Mouse (Mus musculus): Measurements from ENCODE around the gene Zfp598. TPM values are rescaled to one million over a fixed set of nuclear protein-coding genes. Genes with fewer than 3 reads are reported as not detected.

Gene Zfp598
- total and polyA plus RNA-seq, 3 experiments, result 22.1 to 54.0 (median 31.8) TPM

DNA sequence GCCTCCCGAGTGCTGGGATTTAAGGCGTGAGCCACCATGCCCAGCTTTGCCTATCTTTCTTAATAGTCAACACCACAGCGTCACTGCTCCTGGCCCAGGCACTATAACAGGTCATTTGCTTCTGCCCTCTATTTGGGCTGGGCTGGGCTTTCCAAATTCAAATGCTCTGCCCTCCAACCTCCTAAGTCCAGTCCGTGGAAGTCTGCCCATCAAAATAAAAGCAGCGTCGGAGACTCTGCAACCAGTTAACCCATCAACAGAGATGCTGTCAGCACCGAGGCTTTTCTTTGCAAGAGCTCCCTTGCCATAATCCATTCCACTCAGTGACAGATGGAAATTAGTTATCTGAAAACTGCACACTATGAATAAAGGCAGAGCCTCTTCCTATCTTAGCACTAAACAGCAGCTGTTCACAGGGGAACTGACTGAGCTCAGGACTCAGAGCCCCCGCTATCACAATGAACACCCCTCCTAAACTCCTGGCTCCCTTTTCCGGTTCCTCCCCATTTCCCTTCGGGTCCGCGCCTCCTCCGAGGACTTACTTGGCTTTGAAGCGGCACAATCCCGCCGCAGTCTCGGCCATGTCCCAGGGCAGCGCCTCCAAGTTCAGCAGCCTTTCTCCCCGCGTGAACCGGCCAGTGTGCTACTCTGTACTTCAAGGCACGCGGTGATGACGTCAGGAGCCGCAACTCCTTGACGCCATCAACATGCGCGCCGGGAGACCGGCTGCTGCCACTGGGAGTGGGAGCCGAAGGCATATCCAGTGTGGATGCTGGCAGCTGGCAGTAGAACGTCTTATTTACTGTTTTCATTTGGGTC lies 37.7 kb downstream of the Zfp598 start, which contains the start of gene Tbl3:
TSS of gene Tbl3 (minus strand) at position 679 of the 819 bp plus-strand sequence.
- TF ChIP-seq MAFK (IDR thresholded peaks at IDR 0.05; ENCODE audit: insufficient replicate concordance, low read length) (no peak), NELFE (IDR thresholded peaks at IDR 0.05; ENCODE audit: low read depth, low read length) (peak; percentile 89), MXI1 (IDR thresholded peaks at IDR 0.05; ENCODE audit: low read depth, low read length) (peak; percentile 99), MYC (IDR thresholded peaks at IDR 0.05; ENCODE audit: low read depth, low read length) (peak; percentile 90), SIN3A (IDR thresholded peaks at IDR 0.05; ENCODE audit: low read length) (peak; percentile 99), TCF12 (IDR thresholded peaks at IDR 0.05; ENCODE audit: low read depth, low read length) (peak; percentile 85), TBP (conservative IDR thresholded peaks at IDR 0.05; ENCODE audit: low read depth, low read length) (peak; percentile 73; the same call in 1 of the 2 replicates), JUND (conservative IDR thresholded peaks at IDR 0.05; ENCODE audit: low read depth, low read length) (0 out of 2 replicates have a peak, but pooled peaks have one; percentile 33), ETS1 (conservative IDR thresholded peaks at IDR 0.05; ENCODE audit: low read depth, low read length) (no peak; the same call in 1 of the 2 replicates), RAD21 (IDR thresholded peaks at IDR 0.05; ENCODE audit: low read depth, low read length) (no peak), MAZ (IDR thresholded peaks at IDR 0.05; ENCODE audit: low read depth, low read length) (no peak), USF1 (IDR thresholded peaks at IDR 0.05; ENCODE audit: low read depth, low read length) (no peak), E2F4 (IDR thresholded peaks at IDR 0.05; ENCODE audit: insufficient replicate concordance, low read depth, low read length) (no peak), IRF4 (IDR thresholded peaks at IDR 0.05; ENCODE audit: low read depth, low read length) (peak; percentile 69; the same call in 1 of the 2 replicates), PAX5 (IDR thresholded peaks at IDR 0.05; ENCODE audit: low read length) (no peak), HCFC1 (IDR thresholded peaks at IDR 0.05; ENCODE audit: low read depth, low read length) (peak; percentile 86), UBTF (IDR thresholded peaks at IDR 0.05; ENCODE audit: low read depth, low read length) (no peak), CTCF (conservative IDR thresholded peaks at IDR 0.05 in 1 of 2, IDR thresholded peaks at IDR 0.05 in 1 of 2; ENCODE audit: low read depth in 2 of 2, low read length in 2 of 2) (no peak), USF2 (conservative IDR thresholded peaks at IDR 0.05; ENCODE audit: low read depth, low read length) (no peak), CHD1 (IDR thresholded peaks at IDR 0.05; ENCODE audit: low read depth, low read length) (no peak), ELF1 (IDR thresholded peaks at IDR 0.05; ENCODE audit: low read depth, low read length) (peak; percentile 66; the same call in 1 of the 2 replicates), SMC3 (IDR thresholded peaks at IDR 0.05; ENCODE audit: low read depth, low read length) (no peak), ZKSCAN1 (IDR thresholded peaks at IDR 0.05; ENCODE audit: borderline replicate concordance, low read depth, low read length) (no peak), JUN (IDR thresholded peaks at IDR 0.05; ENCODE audit: insufficient read depth, low read depth, low read length) (no peak), CHD2 (IDR thresholded peaks at IDR 0.05; ENCODE audit: low read length) (0 out of 2 replicates have a peak, but pooled peaks have one; percentile 9), ZMIZ1 (IDR thresholded peaks at IDR 0.05; ENCODE audit: low read depth, low read length) (peak; percentile 83; the same call in 1 of the 2 replicates), GABPA (IDR thresholded peaks at IDR 0.05; ENCODE audit: insufficient replicate concordance, low read depth, low read length) (peak; percentile 58; the same call in 1 of the 2 replicates), MEF2A (IDR thresholded peaks at IDR 0.05; ENCODE audit: borderline replicate concordance, low read depth, low read length) (peak; percentile 63; the same call in 1 of the 2 replicates), KAT2A (IDR thresholded peaks at IDR 0.05; ENCODE audit: insufficient replicate concordance, low read length) (peak; percentile 68; the same call in 1 of the 2 replicates), EP300 (IDR thresholded peaks at IDR 0.05; ENCODE audit: low read length) (no peak), POLR2AphosphoS2 (IDR thresholded peaks at IDR 0.05; ENCODE audit: low read depth, low read length) (peak; percentile 78; the same call in 1 of the 2 replicates), RCOR1 (conservative IDR thresholded peaks at IDR 0.05; ENCODE audit: low read depth, low read length) (no peak), POLR2A (IDR thresholded peaks at IDR 0.05; ENCODE audit: low read depth, low read length) (peak; percentile 92), NRF1 (IDR thresholded peaks at IDR 0.05; ENCODE audit: low read depth, low read length) (no peak), ZNF384 (IDR thresholded peaks at IDR 0.05; ENCODE audit: low read depth, low read length) (no peak; the same call in none of the 2 replicates), BHLHE40 (IDR thresholded peaks at IDR 0.05; ENCODE audit: low read depth, low read length) (peak; percentile 50; the same call in 1 of the 2 replicates), ZC3H11A (IDR thresholded peaks at IDR 0.05; ENCODE audit: low read depth, low read length) (no peak), MAX (IDR thresholded peaks at IDR 0.05; ENCODE audit: low read length) (peak; percentile 91)
- peaks cover 27 to 33% of the 10 kb centered on the region in 2 experiments for H3K36me3 ChIP-seq (replicated peaks in 1 of 2; ENCODE audit: control insufficient read depth in 1 of 2, insufficient read depth in 1 of 2, low read length in 1 of 2)
- dilution Hi-C loops (cut with MboI; ENCODE audit: extremely low pct_ligation_motif_present, extremely low pct_unique_long_range_greater_than_20kb, low sequenced_read_pairs), result no loop called here
- H3K9me3 ChIP-seq (replicated peaks; ENCODE audit: low read length), result no peaks in the 10 kb centered on the region
- peaks cover 14% of the 10 kb centered on the region for H3K79me2 ChIP-seq (replicated peaks; ENCODE audit: control insufficient read depth, extremely low read depth, insufficient read depth, poor library complexity, severe bottlenecking)
- peaks cover 7 to 21% of the 10 kb centered on the region in 2 experiments; a peak in 3 of 4 replicates for H3K4me1 ChIP-seq (ENCODE audit: control insufficient read depth in 1 of 2, insufficient read depth in 2 of 2)
- no peaks in the 10 kb centered on the region for H3K27me3 ChIP-seq (replicated peaks)
- H3K27ac ChIP-seq (ENCODE audit: insufficient read depth, low read depth), result peak within 1 kb of the TSS; percentile 52
- H3K4me2 ChIP-seq (ENCODE audit: insufficient read depth, low read depth, poor library complexity, severe bottlenecking), result peak within 1 kb of the TSS; percentile 68
- peak within 1 kb of the TSS; percentile 83 to 96 (median 94) for H3K4me3 ChIP-seq (replicated peaks in 1 of 3; ENCODE audit: low read depth in 2 of 3, low read length in 2 of 3, poor library complexity in 1 of 3)
- peak; percentile 93 for DNase-seq (ENCODE audit: extremely low read depth)
- H3K9ac ChIP-seq (ENCODE audit: insufficient read depth, low read depth), result peak within 1 kb of the TSS; percentile 86
- in situ Hi-C loops (cut with MboI; ENCODE audit: low pct_ligation_motif_present, low pct_unique_long_range_greater_than_20kb, low sequenced_read_pairs), result no loop called here

All from CH12.LX (cell line).